Mouse (Mus musculus): ENCODE measurements around the gene Nyap1.

Gene Nyap1

GRCm38 (mm10) chr5:137699080-137699479 lies 42.3 kb downstream of the Nyap1 start:
- no peak for DNase-seq (ENCODE audit: low spot score in 2 of 2)

- DNase-seq (ENCODE audit: low spot score in 2 of 2) = no peak
Measured at GRCm38 (mm10) chr5:137695930-137696329, 45.5 kb downstream of the Nyap1 start.

GRCm38 (mm10) chr5:137694796-137695195 lies 46.6 kb downstream of the Nyap1 start:
- no peak for DNase-seq (ENCODE audit: low spot score in 2 of 2)

- no peak for DNase-seq (ENCODE audit: low spot score in 2 of 2)
Measured at GRCm38 (mm10) chr5:137691881-137692280, 49.5 kb downstream of the Nyap1 start.

- no peak for DNase-seq (ENCODE audit: low spot score in 2 of 2)
Measured at GRCm38 (mm10) chr5:137690531-137690930, 50.9 kb downstream of the Nyap1 start.

- no peak for DNase-seq (ENCODE audit: low spot score in 2 of 2)
Measured at GRCm38 (mm10) chr5:137689974-137690373, 51.4 kb downstream of the Nyap1 start.

GRCm38 (mm10) chr5:137686127-137686790 lies 55.1 kb downstream of the Nyap1 start:
- peak; percentile 66 to 83 for DNase-seq (ENCODE audit: low spot score in 2 of 2)

- DNase-seq (ENCODE audit: low spot score in 2 of 2) = peak; percentile 36 to 47
Measured at GRCm38 (mm10) chr5:137685653-137686052, 55.8 kb downstream of the Nyap1 start.

- peak; percentile 92 to 99 for DNase-seq (ENCODE audit: low spot score in 2 of 2)
Measured at GRCm38 (mm10) chr5:137684294-137685123, 56.9 kb downstream of the Nyap1 start, which contains the start of gene Agfg2. TSS of gene Agfg2 (minus strand) at chr5:137684726.

GRCm38 (mm10) chr5:137683388-137684293 lies 57.8 kb downstream of the Nyap1 start:
- DNase-seq (ENCODE audit: low spot score in 2 of 2) = peak; percentile 45 to 52

- DNase-seq (ENCODE audit: low spot score in 2 of 2) = no peak
Measured at GRCm38 (mm10) chr5:137682526-137682925, 58.9 kb downstream of the Nyap1 start.
